Mouse (Mus musculus): ENCODE measurements around the gene Apoh. TPM values are rescaled to one million over a fixed set of nuclear protein-coding genes. Genes with fewer than 3 reads are reported as not detected.

The Apoh gene
- 0.14 TPM in 1 of 2 replicates, not detected in the other for polyA plus RNA-seq (2014; fragmentation: Nextera tagmentation; extraction: Ambion mirVana)

DNA sequence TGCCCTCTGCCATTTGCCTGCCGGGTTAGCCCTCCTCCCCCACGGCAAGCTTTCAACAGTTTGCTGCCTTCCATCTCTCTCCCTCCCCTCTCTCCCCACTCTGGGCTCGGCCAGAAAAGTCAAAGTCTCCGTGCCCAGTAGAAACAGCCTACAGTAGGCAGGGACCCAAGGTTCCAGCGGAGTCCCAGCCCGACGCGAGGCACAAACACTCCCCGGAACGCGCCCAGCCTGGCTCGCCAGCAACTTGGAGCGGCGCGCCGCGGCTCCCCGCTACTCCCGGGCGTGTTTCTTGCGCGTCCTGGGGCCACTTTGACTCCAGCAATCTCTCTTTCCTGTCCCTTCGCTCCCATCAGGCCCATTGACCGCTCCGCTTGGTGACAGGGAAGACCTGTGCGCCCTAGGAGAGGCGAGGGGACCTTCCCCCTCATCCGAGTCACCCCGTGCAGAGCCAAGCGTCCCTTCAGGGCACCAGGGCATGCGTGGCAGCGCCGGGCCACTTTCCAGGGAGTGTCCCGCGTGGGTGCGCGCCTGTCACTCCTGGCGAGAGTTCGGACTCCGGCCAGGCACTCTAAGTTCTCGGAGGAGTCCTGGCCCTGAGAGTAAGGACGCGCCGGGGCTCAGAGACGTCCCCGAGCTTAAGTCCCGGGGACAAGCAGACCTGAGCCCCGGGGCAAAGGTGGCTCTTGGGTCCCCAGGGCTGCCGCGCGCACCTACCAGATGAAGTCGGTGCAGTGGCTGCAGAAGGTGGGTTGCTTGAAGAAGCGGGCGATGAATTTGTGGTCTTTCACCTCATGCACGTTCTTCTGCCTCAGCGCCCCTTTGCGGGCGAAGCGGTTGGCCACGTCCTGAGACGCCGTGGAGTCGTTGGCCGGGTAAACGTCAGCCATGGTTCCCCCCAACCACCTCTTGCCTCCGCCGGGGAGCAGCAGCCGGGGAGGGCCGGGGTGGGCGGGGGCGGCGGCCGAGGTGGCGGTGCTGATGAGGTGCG lies at the start of gene Apoh:
Gene Apoh, plus strand, starts transcription at position 574 of the 988 bp plus-strand sequence.
- Histone ChIP-seq H3K4me1 (ENCODE audit: control insufficient read depth, insufficient read depth, low read length) (peaks cover 8% of the 10 kb centered on the region; the same call in 1 of the 2 replicates), H3K27me3 (replicated peaks; ENCODE audit: control insufficient read depth, insufficient read depth, low read length) (0 out of 2 replicates have a peak, but pooled peaks cover 5% of the 10 kb centered on the region), H3K36me3 (ENCODE audit: control insufficient read depth, insufficient read depth, low read length) (no peaks in the 10 kb centered on the region), H3K9me3 (ENCODE audit: control insufficient read depth, low read length) (no peaks in the 10 kb centered on the region), H3K27ac (replicated peaks; ENCODE audit: low read depth, low read length) (peak within 1 kb of the TSS; percentile 74), H3K4me3 (ENCODE audit: low read depth, low read length) (peak within 1 kb of the TSS; percentile 69), H3K4me2 (ENCODE audit: low read depth, low read length) (peak within 1 kb of the TSS; percentile 99), H3K9ac (ENCODE audit: low read depth, low read length) (peak within 1 kb of the TSS; percentile 76)
- ATAC-seq (ENCODE audit: low read depth): peak; percentile 6; the same call in 1 of the 2 replicates
- DNase-seq (ENCODE audit: low spot score): peak; percentile 71
- WGBS: 0% methylated on average over 61 of the region's 75 CpGs

DNA sequence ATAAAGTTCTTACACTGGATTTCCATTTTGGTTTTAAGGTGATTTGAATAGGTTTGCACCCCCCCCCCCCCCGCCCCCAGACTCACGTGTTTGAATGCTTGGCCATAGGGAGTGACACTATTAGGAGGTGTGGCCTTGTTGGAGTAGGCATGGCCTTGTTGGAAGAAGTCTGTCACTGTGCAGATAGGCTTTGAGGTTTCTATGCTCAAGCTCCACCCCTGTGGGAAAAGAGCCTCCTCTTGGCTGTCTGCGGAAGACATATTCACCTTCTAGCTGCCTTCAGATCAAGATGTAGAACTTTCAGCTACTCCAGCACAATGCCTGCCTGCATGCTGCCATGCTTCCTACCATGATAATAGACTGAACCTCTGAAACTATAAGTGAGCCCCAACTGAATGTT lies 49.3 kb upstream of the Apoh start:
- Histone ChIP-seq H3K36me3 (ENCODE audit: control insufficient read depth, insufficient read depth, low read length) (no peaks in the 10 kb centered on the region), H3K9ac (ENCODE audit: low read depth, low read length) (no peak overlapping the region), H3K4me2 (ENCODE audit: low read depth, low read length) (no peak overlapping the region), H3K9me3 (ENCODE audit: control insufficient read depth, low read length) (no peaks in the 10 kb centered on the region), H3K27ac (replicated peaks; ENCODE audit: low read depth, low read length) (no peak overlapping the region), H3K4me3 (ENCODE audit: low read depth, low read length) (no peak overlapping the region), H3K4me1 (ENCODE audit: control insufficient read depth, insufficient read depth, low read length) (no peaks in the 10 kb centered on the region), H3K27me3 (replicated peaks; ENCODE audit: control insufficient read depth, insufficient read depth, low read length) (no peaks in the 10 kb centered on the region)
- ATAC-seq (ENCODE audit: low read depth): no peak
- DNase-seq (ENCODE audit: low spot score): no peak
- WGBS: 52% methylated on average over 3 of the region's 3 CpGs

DNA sequence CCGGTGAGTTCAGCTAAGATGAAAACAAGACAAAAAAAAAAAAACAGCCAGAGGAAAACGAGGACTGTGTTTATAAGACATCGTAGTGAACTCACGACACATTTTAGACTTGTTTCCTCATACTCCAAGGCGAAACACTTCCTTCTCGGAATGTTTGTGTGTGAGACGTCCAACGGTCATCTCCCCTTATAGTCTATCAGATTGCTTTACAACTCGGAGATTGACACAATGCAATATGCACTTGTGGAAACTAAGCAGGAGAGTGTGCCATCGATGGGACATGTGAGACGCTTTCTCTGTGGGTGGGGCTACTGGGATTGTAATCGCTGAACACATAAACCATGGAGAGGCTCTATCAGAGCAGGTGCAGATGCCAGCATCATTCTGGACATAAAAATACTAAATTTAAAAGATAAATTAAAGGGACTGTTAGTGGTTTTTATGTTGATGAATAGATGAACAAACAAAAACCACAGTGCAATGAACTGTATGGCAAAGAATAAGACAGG lies 48.8 kb upstream of the Apoh start:
- no peak for ATAC-seq (ENCODE audit: low read depth)
- WGBS: 91% methylated on average over 12 of the region's 12 CpGs
- H3K27me3 ChIP-seq (replicated peaks; ENCODE audit: control insufficient read depth, insufficient read depth, low read length): no peaks in the 10 kb centered on the region

DNA sequence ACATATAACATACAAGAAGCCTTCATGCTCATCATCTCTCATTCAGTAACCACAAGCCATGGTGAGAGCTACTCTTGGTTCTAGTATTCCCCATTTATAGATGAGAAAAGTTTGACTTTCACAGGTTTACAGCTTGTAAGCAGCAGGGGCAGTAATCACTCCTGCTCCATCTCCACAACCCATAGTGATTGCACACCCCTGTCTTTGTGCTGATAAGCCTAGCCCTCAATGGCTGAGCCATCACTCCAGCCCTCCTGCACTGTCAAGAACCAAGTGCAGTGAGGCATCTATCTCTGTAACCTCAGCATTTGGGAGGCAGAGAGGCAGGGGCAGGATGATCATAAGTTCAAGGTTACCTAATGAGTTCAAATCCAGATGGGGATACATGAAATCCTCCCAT lies 47.8 kb upstream of the Apoh start:
- Histone ChIP-seq H3K27ac (replicated peaks; ENCODE audit: low read depth, low read length) (no peak overlapping the region), H3K36me3 (ENCODE audit: control insufficient read depth, insufficient read depth, low read length) (no peaks in the 10 kb centered on the region), H3K4me2 (ENCODE audit: low read depth, low read length) (no peak overlapping the region), H3K27me3 (replicated peaks; ENCODE audit: control insufficient read depth, insufficient read depth, low read length) (no peaks in the 10 kb centered on the region), H3K9me3 (ENCODE audit: control insufficient read depth, low read length) (no peaks in the 10 kb centered on the region), H3K9ac (ENCODE audit: low read depth, low read length) (no peak overlapping the region), H3K4me3 (ENCODE audit: low read depth, low read length) (no peak overlapping the region), H3K4me1 (ENCODE audit: control insufficient read depth, insufficient read depth, low read length) (peaks cover 6% of the 10 kb centered on the region; the same call in 1 of the 2 replicates)
- DNase-seq (ENCODE audit: low spot score) (no peak), ATAC-seq (ENCODE audit: low read depth) (no peak)

More for the DNA sequence above, 48.8 kb upstream of the Apoh start:
- no peak for DNase-seq (ENCODE audit: low spot score)
- Histone ChIP-seq H3K9ac (ENCODE audit: low read depth, low read length) (no peak overlapping the region), H3K36me3 (ENCODE audit: control insufficient read depth, insufficient read depth, low read length) (no peaks in the 10 kb centered on the region), H3K27ac (replicated peaks; ENCODE audit: low read depth, low read length) (no peak overlapping the region), H3K4me2 (ENCODE audit: low read depth, low read length) (no peak overlapping the region), H3K4me1 (ENCODE audit: control insufficient read depth, insufficient read depth, low read length) (no peaks in the 10 kb centered on the region), H3K4me3 (ENCODE audit: low read depth, low read length) (no peak overlapping the region), H3K9me3 (ENCODE audit: control insufficient read depth, low read length) (no peaks in the 10 kb centered on the region)

DNA sequence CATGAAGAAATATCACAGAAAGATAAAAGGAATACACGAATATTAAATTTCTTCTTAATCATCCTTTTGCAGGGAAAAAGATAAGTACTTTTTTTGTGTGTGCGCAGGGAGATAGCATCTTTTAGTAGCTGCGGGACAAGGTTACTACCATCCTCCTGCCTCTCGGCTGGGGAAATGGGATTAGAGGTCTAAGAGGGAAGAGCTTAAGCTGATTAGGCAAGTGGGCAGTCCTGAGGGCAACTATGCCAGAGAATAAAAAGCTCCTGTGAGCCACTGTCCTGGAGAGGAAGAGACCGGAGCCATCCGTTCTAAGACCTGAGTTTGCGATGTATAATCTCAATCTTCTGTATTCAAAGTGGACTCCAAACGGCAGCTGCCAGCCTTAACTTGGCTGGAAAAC lies 45.2 kb upstream of the Apoh start:
- ATAC-seq (ENCODE audit: low read depth): no peak
- H3K4me3 ChIP-seq (ENCODE audit: low read depth, low read length): no peak overlapping the region
- no peaks in the 10 kb centered on the region for H3K27me3 ChIP-seq (replicated peaks; ENCODE audit: control insufficient read depth, insufficient read depth, low read length)
- DNase-seq (ENCODE audit: low spot score): no peak
- no peaks in the 10 kb centered on the region for H3K36me3 ChIP-seq (ENCODE audit: control insufficient read depth, insufficient read depth, low read length)
- WGBS: 54% methylated on average over 8 of the region's 8 CpGs
- H3K27ac ChIP-seq (replicated peaks; ENCODE audit: low read depth, low read length): no peak overlapping the region
- H3K4me1 ChIP-seq (ENCODE audit: control insufficient read depth, insufficient read depth, low read length): peaks cover 25% of the 10 kb centered on the region
- H3K9ac ChIP-seq (ENCODE audit: low read depth, low read length): no peak overlapping the region
- no peak overlapping the region for H3K4me2 ChIP-seq (ENCODE audit: low read depth, low read length)
- no peaks in the 10 kb centered on the region for H3K9me3 ChIP-seq (ENCODE audit: control insufficient read depth, low read length)

DNA sequence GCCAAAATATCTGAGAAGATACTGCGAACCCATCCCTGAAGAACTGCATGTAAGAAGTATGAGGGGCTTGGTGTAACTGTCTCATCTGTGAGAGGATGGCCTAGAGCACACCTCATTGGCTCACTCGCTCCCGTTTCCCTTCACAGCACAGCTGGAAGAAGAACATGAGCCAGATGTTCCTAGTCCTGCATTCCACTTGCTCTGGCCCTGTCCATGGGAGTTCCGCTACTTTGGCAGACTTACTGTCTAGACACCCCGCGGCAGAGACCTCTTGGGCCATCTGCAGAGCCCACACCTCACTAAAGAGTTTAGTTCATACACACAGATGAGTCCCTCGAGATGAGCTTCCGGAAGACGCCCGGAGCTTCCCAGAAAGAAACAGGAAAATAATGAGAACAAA lies 43.2 kb upstream of the Apoh start:
- peak; percentile 65 for DNase-seq (ENCODE audit: low spot score)
- H3K9ac ChIP-seq (ENCODE audit: low read depth, low read length): no peak overlapping the region
- WGBS: 74% methylated on average over 10 of the region's 10 CpGs
- no peaks in the 10 kb centered on the region for H3K9me3 ChIP-seq (ENCODE audit: control insufficient read depth, low read length)
- H3K4me1 ChIP-seq (ENCODE audit: control insufficient read depth, insufficient read depth, low read length): peaks cover 25% of the 10 kb centered on the region
- ATAC-seq (ENCODE audit: low read depth): peak; percentile 70
- H3K27ac ChIP-seq (replicated peaks; ENCODE audit: low read depth, low read length): no peak overlapping the region
- H3K36me3 ChIP-seq (ENCODE audit: control insufficient read depth, insufficient read depth, low read length): no peaks in the 10 kb centered on the region
- no peaks in the 10 kb centered on the region for H3K27me3 ChIP-seq (replicated peaks; ENCODE audit: control insufficient read depth, insufficient read depth, low read length)
- H3K4me2 ChIP-seq (ENCODE audit: low read depth, low read length): no peak overlapping the region
- no peak overlapping the region for H3K4me3 ChIP-seq (ENCODE audit: low read depth, low read length)

DNA sequence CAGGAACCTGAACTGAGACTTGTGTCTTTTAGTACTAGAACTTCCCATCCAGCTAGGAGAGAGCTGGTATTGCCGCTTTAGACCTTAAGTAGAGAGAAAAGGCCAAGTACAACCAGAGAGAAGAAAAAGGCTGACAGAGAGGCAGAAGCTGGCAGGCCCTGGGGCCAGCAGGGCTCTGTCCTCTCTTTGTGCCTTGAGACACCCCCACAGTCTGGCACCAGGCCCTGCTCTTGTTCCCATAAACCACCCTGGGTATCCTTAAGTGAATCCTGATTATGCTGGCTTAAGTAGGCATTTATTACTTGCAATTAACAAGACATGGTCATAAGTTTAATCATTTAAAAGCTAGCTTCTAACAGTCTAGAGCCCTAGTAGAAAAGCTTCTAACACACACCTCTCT lies 42.7 kb upstream of the Apoh start:
- 100% methylated on average over 1 of the region's 1 CpGs for WGBS
- H3K4me3 ChIP-seq (ENCODE audit: low read depth, low read length): no peak overlapping the region
- ATAC-seq (ENCODE audit: low read depth) (no peak), DNase-seq (ENCODE audit: low spot score) (no peak)
- no peaks in the 10 kb centered on the region for H3K36me3 ChIP-seq (ENCODE audit: control insufficient read depth, insufficient read depth, low read length)
- H3K4me2 ChIP-seq (ENCODE audit: low read depth, low read length): no peak overlapping the region
- peaks cover 25% of the 10 kb centered on the region for H3K4me1 ChIP-seq (ENCODE audit: control insufficient read depth, insufficient read depth, low read length)
- no peaks in the 10 kb centered on the region for H3K27me3 ChIP-seq (replicated peaks; ENCODE audit: control insufficient read depth, insufficient read depth, low read length)
- H3K9ac ChIP-seq (ENCODE audit: low read depth, low read length): no peak overlapping the region
- no peaks in the 10 kb centered on the region for H3K9me3 ChIP-seq (ENCODE audit: control insufficient read depth, low read length)
- H3K27ac ChIP-seq (replicated peaks; ENCODE audit: low read depth, low read length): no peak overlapping the region

DNA sequence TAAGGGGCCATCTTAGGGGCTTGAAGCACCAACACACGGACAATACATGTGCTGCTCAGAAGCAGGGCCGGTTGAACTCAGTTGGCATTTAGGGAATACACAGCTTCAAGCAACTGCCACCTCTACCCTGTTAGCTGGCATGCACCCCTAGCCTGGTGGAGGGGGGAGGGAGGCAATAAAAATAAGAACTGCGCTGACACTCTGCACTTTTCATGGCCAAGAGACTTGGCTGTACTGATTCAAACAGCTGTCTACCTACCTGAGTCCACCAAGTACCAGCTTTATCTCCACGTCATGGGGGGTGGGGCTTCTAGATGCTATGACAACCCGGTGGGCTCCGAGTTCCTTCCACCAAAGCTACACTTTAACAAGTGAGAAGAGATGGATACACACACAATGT lies 42.1 kb upstream of the Apoh start:
- no peak for ATAC-seq (ENCODE audit: low read depth)
- 83% methylated on average over 6 of the region's 6 CpGs for WGBS
- Histone ChIP-seq H3K27me3 (replicated peaks; ENCODE audit: control insufficient read depth, insufficient read depth, low read length) (no peaks in the 10 kb centered on the region), H3K36me3 (ENCODE audit: control insufficient read depth, insufficient read depth, low read length) (no peaks in the 10 kb centered on the region), H3K27ac (replicated peaks; ENCODE audit: low read depth, low read length) (no peak overlapping the region), H3K4me1 (ENCODE audit: control insufficient read depth, insufficient read depth, low read length) (peaks cover 25% of the 10 kb centered on the region), H3K4me2 (ENCODE audit: low read depth, low read length) (no peak overlapping the region), H3K4me3 (ENCODE audit: low read depth, low read length) (no peak overlapping the region), H3K9ac (ENCODE audit: low read depth, low read length) (no peak overlapping the region), H3K9me3 (ENCODE audit: control insufficient read depth, low read length) (no peaks in the 10 kb centered on the region)
- DNase-seq (ENCODE audit: low spot score): no peak
